Mouse (Mus musculus) MEL (cell line): ENCODE measurements around the gene Stra8. TPM values are rescaled to one million over a fixed set of nuclear protein-coding genes. Genes with fewer than 3 reads are reported as not detected.

Experiments used
- DNase-seq: peaks from one replicate; pipeline ENCODE4 v3.0.0; 2011; ENCODE audit warnings: low read depth, low spot score
- H3K27ac ChIP-seq: 2 replicates; pipeline ENCODE4 v1.5.1; 2012; ENCODE audit warnings: low read depth, mild to moderate bottlenecking, control low read depth, low read length, moderate library complexity; ENCODE audit not compliant: control insufficient read depth
- H3K27me3 ChIP-seq, 2 experiments: fragments of 150-350 bp in 1 of 2; sonication (generic) in 1 of 2; 2 replicates each; pipeline ENCODE4 v1.6.1; 2012; ENCODE audit warnings: low read length in 2 of 2, mild to moderate bottlenecking in 2 of 2, improper control_type of control experiment in 1 of 2, moderate library complexity in 1 of 2; ENCODE audit not compliant: insufficient read depth in 2 of 2, control insufficient read depth in 1 of 2
- H3K36me3 ChIP-seq, 2 experiments: 2 replicates each; pipeline ENCODE4 v1.6.1; 2012 to 2014; ENCODE audit warnings: low read length in 2 of 2, improper control_type of control experiment in 1 of 2, inconsistent platforms in 1 of 2, mild to moderate bottlenecking in 1 of 2; ENCODE audit not compliant: insufficient read depth in 2 of 2, control insufficient read depth in 1 of 2
- H3K4me1 ChIP-seq, 2 experiments: fragments of 150-350 bp in 1 of 2; sonication (generic) in 1 of 2; 2 replicates each; pipeline ENCODE4 v1.6.1; 2012; ENCODE audit warnings: low read length in 2 of 2, improper control_type of control experiment in 1 of 2, mild to moderate bottlenecking in 1 of 2; ENCODE audit not compliant: insufficient read depth in 2 of 2, control insufficient read depth in 1 of 2
- H3K4me3 ChIP-seq, 2 experiments: fragments of 150-350 bp in 1 of 2; sonication (generic) in 1 of 2; 2 replicates each; pipeline ENCODE4 v1.5.1; 2012; ENCODE audit warnings: low read depth in 2 of 2, low read length in 2 of 2, mild to moderate bottlenecking in 2 of 2, moderate library complexity in 2 of 2, control low read depth in 1 of 2, improper control_type of control experiment in 1 of 2; ENCODE audit not compliant: control insufficient read depth in 1 of 2, insufficient read depth in 1 of 2
- H3K79me2 ChIP-seq: 2 replicates; pipeline ENCODE4 v1.6.1; 2012; ENCODE audit warnings: mild to moderate bottlenecking, low read length, moderate library complexity; ENCODE audit not compliant: control insufficient read depth, poor library complexity, insufficient read depth
- H3K9ac ChIP-seq: 2 replicates; pipeline ENCODE4 v1.6.1; 2012; ENCODE audit warnings: low read depth, mild to moderate bottlenecking, control low read depth, low read length, moderate library complexity; ENCODE audit not compliant: control insufficient read depth, poor library complexity, severe bottlenecking
- H3K9me3 ChIP-seq: fragments of 150-350 bp; sonication (generic); replicated peaks from 2 replicates; pipeline ENCODE4 v1.6.1; 2012; ENCODE audit warnings: mild to moderate bottlenecking, low read length, improper control_type of control experiment, moderate library complexity; ENCODE audit not compliant: insufficient read depth
- BHLHE40 ChIP-seq: IDR thresholded peaks from 2 replicates; pipeline ENCODE4 v1.6.1; 2012; ENCODE audit warnings: low read depth, mild to moderate bottlenecking, inconsistent platforms, low read length, improper control_type of control experiment, borderline replicate concordance
- CTCF ChIP-seq, 3 experiments: IDR thresholded peaks in 2 of 3; conservative IDR thresholded peaks in 1 of 3; 2 replicates each; pipeline ENCODE4 v1.5.1; 2011 to 2012; ENCODE audit warnings: low read length in 3 of 3, low read depth in 2 of 3, mild to moderate bottlenecking in 2 of 3, improper control_type of control experiment in 1 of 3, inconsistent platforms in 1 of 3, mixed read lengths in 1 of 3, moderate library complexity in 1 of 3; ENCODE audit not compliant: control insufficient read depth in 1 of 3, insufficient read depth in 1 of 3, poor library complexity in 1 of 3, severe bottlenecking in 1 of 3
- EP300 ChIP-seq, 2 experiments: IDR thresholded peaks; 2 replicates each; pipeline ENCODE4 v1.6.1; 2011; ENCODE audit warnings: improper control_type of control experiment in 2 of 2, low read length in 2 of 2, low read depth in 1 of 2, mild to moderate bottlenecking in 1 of 2
- ETS1 ChIP-seq: IDR thresholded peaks from 2 replicates; pipeline ENCODE4 v1.6.1; 2012; ENCODE audit warnings: low read depth, mild to moderate bottlenecking, inconsistent platforms, low read length, improper control_type of control experiment, moderate library complexity
- GABPA ChIP-seq: IDR thresholded peaks from 2 replicates; pipeline ENCODE4 v1.6.1; 2012; ENCODE audit warnings: low read depth, mild to moderate bottlenecking, inconsistent platforms, low read length, improper control_type of control experiment, moderate library complexity
- JUND ChIP-seq: IDR thresholded peaks from 2 replicates; pipeline ENCODE4 v1.6.1; 2011; ENCODE audit warnings: low read depth, mild to moderate bottlenecking, improper control_type of control experiment, low read length
- KAT2A ChIP-seq: conservative IDR thresholded peaks from 2 replicates; pipeline ENCODE4 v1.6.1; 2012; ENCODE audit warnings: low read depth, low read length, improper control_type of control experiment, inconsistent platforms
- MAX ChIP-seq: IDR thresholded peaks from 2 replicates; pipeline ENCODE4 v1.6.1; 2011; ENCODE audit warnings: low read length, improper control_type of control experiment
- MEF2A ChIP-seq: IDR thresholded peaks from 2 replicates; pipeline ENCODE4 v1.6.1; 2014; ENCODE audit warnings: low read depth, mild to moderate bottlenecking, inconsistent platforms, low read length, improper control_type of control experiment; ENCODE audit not compliant: poor library complexity, insufficient replicate concordance, severe bottlenecking; ENCODE audit errors: extremely low read depth
- MXI1 ChIP-seq: IDR thresholded peaks from 2 replicates; pipeline ENCODE4 v1.6.1; 2011; ENCODE audit warnings: mild to moderate bottlenecking, low read depth, low read length, improper control_type of control experiment
- MYB ChIP-seq: IDR thresholded peaks from 2 replicates; pipeline ENCODE4 v1.6.1; 2011; ENCODE audit warnings: mild to moderate bottlenecking, low read depth, low read length, improper control_type of control experiment
- NRF1 ChIP-seq: IDR thresholded peaks from 2 replicates; pipeline ENCODE4 v1.6.1; 2014; ENCODE audit warnings: low read depth, mild to moderate bottlenecking, inconsistent platforms, low read length, improper control_type of control experiment, moderate library complexity; ENCODE audit not compliant: poor library complexity, insufficient read depth, severe bottlenecking
- POLR2A ChIP-seq, 2 experiments: IDR thresholded peaks; 2 replicates each; pipeline ENCODE4 v1.6.1; 2011 to 2012; ENCODE audit warnings: low read length in 2 of 2, mild to moderate bottlenecking in 2 of 2, control low read depth in 1 of 2, improper control_type of control experiment in 1 of 2, low read depth in 1 of 2, moderate library complexity in 1 of 2; ENCODE audit not compliant: control insufficient read depth in 1 of 2, insufficient read depth in 1 of 2, poor library complexity in 1 of 2
- POLR2AphosphoS2 ChIP-seq: IDR thresholded peaks from 2 replicates; pipeline ENCODE4 v1.6.1; 2011; ENCODE audit warnings: low read length, improper control_type of control experiment
- RCOR1 ChIP-seq: IDR thresholded peaks from 2 replicates; pipeline ENCODE4 v1.6.1; 2012; ENCODE audit warnings: low read depth, mild to moderate bottlenecking, inconsistent platforms, low read length, improper control_type of control experiment
- TAL1 ChIP-seq: IDR thresholded peaks from 2 replicates; pipeline ENCODE4 v1.6.1; 2012; ENCODE audit warnings: mild to moderate bottlenecking, inconsistent platforms, low read length, moderate library complexity, mixed read lengths
- TCF12 ChIP-seq: IDR thresholded peaks from 2 replicates; pipeline ENCODE4 v1.6.1; 2014; ENCODE audit warnings: low read depth, mild to moderate bottlenecking, inconsistent platforms, low read length, improper control_type of control experiment, moderate library complexity
- USF1 ChIP-seq: IDR thresholded peaks from 2 replicates; pipeline ENCODE4 v1.6.1; 2014; ENCODE audit warnings: low read depth, mild to moderate bottlenecking, inconsistent platforms, low read length, improper control_type of control experiment, moderate library complexity
- USF2 ChIP-seq, 2 experiments: IDR thresholded peaks; 2 replicates each; pipeline ENCODE4 v1.6.1; 2011 to 2012; ENCODE audit warnings: improper control_type of control experiment in 2 of 2, low read length in 2 of 2, borderline replicate concordance in 1 of 2, inconsistent platforms in 1 of 2, low read depth in 1 of 2, mild to moderate bottlenecking in 1 of 2; ENCODE audit not compliant: insufficient read depth in 1 of 2
- ZKSCAN1 ChIP-seq: IDR thresholded peaks from 2 replicates; pipeline ENCODE4 v1.6.1; 2012; ENCODE audit warnings: low read depth, mild to moderate bottlenecking, inconsistent platforms, low read length, improper control_type of control experiment, moderate library complexity
- ZMIZ1 ChIP-seq: IDR thresholded peaks from 2 replicates; pipeline ENCODE4 v1.6.1; 2012; ENCODE audit warnings: low read depth, mild to moderate bottlenecking, inconsistent platforms, low read length, improper control_type of control experiment, moderate library complexity
- polyA plus RNA-seq, 2 experiments: library from polyadenylated mRNA; stranded (reverse) in 1 of 2; unstranded in 1 of 2; fragments of >175 nt in 1 of 2; fragments of >200 nt in 1 of 2; gene quantifications; 2 replicates each; pipeline versions ENCODE4 v1.2.1 to v1.2.4; 2012; ENCODE audit warnings: low replicate concordance in 2 of 2, low read depth in 1 of 2; ENCODE audit not compliant: insufficient read length in 2 of 2, insufficient read depth in 1 of 2, missing spikeins in 1 of 2
- total RNA-seq: library from RNA; depleted of rRNA; stranded (reverse); fragments of 300-350 nt; gene quantifications from 2 replicates; pipeline ENCODE4 v1.2.3, GENCODE M21; 2012

The Stra8 gene
- total and polyA plus RNA-seq, 3 experiments: not detected

DNA sequence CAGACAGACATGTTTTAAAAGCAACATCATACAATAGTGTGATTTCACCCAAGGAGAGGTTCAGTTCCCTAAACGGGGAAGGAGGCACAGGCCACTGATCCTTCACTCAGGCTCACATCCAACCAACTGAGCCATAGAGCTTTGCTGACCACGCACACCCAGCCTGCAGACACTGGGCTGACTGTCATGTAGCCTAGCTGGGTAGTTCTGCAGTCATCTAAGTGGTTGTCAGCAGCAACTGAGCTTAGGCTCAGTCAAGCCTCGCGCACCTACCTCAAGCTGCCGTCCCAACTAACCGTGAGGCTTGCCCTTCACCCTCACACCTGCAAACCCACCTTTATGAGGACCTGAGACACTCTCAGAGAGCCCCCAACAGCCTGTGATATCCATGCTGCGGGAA is 48.0 kb upstream of the Stra8 start:
- Histone ChIP-seq H3K4me3 (no peak overlapping the region), H3K27me3 (no peaks in the 10 kb centered on the region), H3K9ac (no peak overlapping the region), H3K9me3 (no peaks in the 10 kb centered on the region), H3K79me2 (peaks cover 8% of the 10 kb centered on the region; the same call in 1 of the 2 replicates), H3K4me1 (peaks cover 15 to 67% of the 10 kb centered on the region in 2 experiments), H3K27ac (no peak overlapping the region), H3K36me3 (peaks cover 0 to 45% of the 10 kb centered on the region in 2 experiments; a peak in 2 of 4 replicates)
- peak; percentile 39 for DNase-seq
- TF ChIP-seq POLR2A (IDR thresholded peaks at IDR 0.05; ENCODE audit: control insufficient read depth in 1 of 2, insufficient read depth in 1 of 2, low read depth in 1 of 2, low read length in 2 of 2, poor library complexity in 1 of 2): 0 out of 4 replicates have a peak, but pooled peaks of 1 of the 2 experiments have one; percentile 33
- TF ChIP-seq EP300 (IDR thresholded peaks at IDR 0.05; ENCODE audit: low read depth in 1 of 2, low read length in 2 of 2): no peak
- no peak for TF ChIP-seq JUND

DNA sequence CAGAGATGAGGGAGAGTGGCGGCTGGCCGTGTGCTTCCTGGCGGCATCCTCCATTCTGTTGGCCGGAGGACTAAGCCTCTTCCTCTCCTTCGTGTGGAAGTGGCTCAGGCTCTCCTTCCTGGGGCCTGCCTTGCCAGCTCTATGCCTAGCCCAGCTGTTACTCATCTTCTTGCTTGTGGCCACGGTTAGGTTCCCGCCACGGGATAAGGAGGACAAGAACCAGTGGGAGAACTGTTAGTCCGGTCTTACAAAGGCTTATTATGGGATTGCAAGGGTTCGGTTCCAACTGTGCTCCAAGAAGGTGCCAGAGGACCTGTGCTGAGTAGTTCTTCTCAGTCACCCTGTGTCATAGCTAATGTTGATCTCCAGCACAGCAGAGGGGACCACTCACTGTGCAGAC is 47.1 kb upstream of the Stra8 start:
- H3K79me2 ChIP-seq: peaks cover 13% of the 10 kb centered on the region
- H3K4me3 ChIP-seq: no peak overlapping the region
- H3K27ac ChIP-seq: no peak overlapping the region
- TF ChIP-seq TAL1 (no peak), CTCF (IDR thresholded peaks at IDR 0.05 in 2 of 3, conservative IDR thresholded peaks at IDR 0.05 in 1 of 3; ENCODE audit: control insufficient read depth in 1 of 3, insufficient read depth in 1 of 3, low read depth in 2 of 3, low read length in 3 of 3, poor library complexity in 1 of 3, severe bottlenecking in 1 of 3) (no peak), KAT2A (no peak), RCOR1 (no peak), USF1 (no peak), ETS1 (no peak), MXI1 (no peak), POLR2AphosphoS2 (no peak), MAX (no peak), TCF12 (no peak), MYB (no peak), MEF2A (no peak), USF2 (IDR thresholded peaks at IDR 0.05; ENCODE audit: borderline replicate concordance in 1 of 2, insufficient read depth in 1 of 2, low read depth in 1 of 2, low read length in 2 of 2) (no peak), GABPA (no peak), ZKSCAN1 (no peak), ZMIZ1 (no peak), NRF1 (no peak), BHLHE40 (no peak)
- H3K27me3 ChIP-seq: no peaks in the 10 kb centered on the region
- peaks cover 0 to 38% of the 10 kb centered on the region in 2 experiments; a peak in 2 of 4 replicates for H3K36me3 ChIP-seq
- no peaks in the 10 kb centered on the region for H3K9me3 ChIP-seq
- no peak for DNase-seq
- no peak overlapping the region for H3K9ac ChIP-seq
- peaks cover 14 to 63% of the 10 kb centered on the region in 2 experiments for H3K4me1 ChIP-seq
